Mouse (Mus musculus): ENCODE results near the gene Trim71. TPM values are rescaled to one million over a fixed set of nuclear protein-coding genes. Genes with fewer than 3 reads are reported as not detected.

Trim71 gene
- polyA plus RNA-seq, 1 experiment from 2014 or later = 3.7 TPM

DNA sequence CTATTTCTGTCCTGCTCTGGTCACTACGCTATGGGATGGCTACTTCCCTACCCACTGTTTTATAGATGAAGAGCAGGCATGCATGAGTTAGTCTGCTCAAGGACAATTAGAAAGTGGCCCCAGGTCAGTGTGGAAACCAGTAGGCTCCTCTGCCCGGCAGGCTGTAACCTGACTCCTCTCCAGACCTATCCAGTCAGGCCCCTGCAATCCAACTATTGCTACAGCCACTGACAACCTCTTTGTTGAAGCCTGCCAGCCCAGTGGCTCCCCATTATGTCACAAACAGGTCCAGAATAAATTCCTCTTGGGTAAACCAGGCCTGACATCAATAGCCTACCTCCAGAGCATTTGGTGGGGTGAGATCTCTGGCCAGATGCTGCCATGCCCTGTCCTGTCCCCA lies 27.5 kb downstream of the Trim71 start:
- ATAC-seq (ENCODE audit: insufficient number of reproducible peaks, low FRiP score, low TSS enrichment, low read depth) (peak; percentile 61; the same call in 1 of the 2 replicates), DNase-seq (ENCODE audit: low spot score) (peak; percentile 59)
- Histone ChIP-seq H3K27me3 (ENCODE audit: control insufficient read depth, insufficient read depth, low read length) (no peaks in the 10 kb centered on the region), H3K27ac (replicated peaks; ENCODE audit: low read depth, low read length) (no peak overlapping the region; the same call in 1 of the 2 replicates), H3K4me2 (ENCODE audit: low read depth, severe bottlenecking) (no peak overlapping the region), H3K9me3 (ENCODE audit: control insufficient read depth, low read length) (no peaks in the 10 kb centered on the region), H3K4me1 (ENCODE audit: control insufficient read depth, insufficient read depth, low read length) (peaks cover 43% of the 10 kb centered on the region), H3K4me3 (ENCODE audit: low read depth, low read length) (no peak overlapping the region), H3K36me3 (ENCODE audit: control insufficient read depth, insufficient read depth, low read length) (no peaks in the 10 kb centered on the region; the same call in 1 of the 2 replicates), H3K9ac (ENCODE audit: low read length) (no peak overlapping the region)
- WGBS = 8% methylated on average over 2 of the region's 2 CpGs

DNA sequence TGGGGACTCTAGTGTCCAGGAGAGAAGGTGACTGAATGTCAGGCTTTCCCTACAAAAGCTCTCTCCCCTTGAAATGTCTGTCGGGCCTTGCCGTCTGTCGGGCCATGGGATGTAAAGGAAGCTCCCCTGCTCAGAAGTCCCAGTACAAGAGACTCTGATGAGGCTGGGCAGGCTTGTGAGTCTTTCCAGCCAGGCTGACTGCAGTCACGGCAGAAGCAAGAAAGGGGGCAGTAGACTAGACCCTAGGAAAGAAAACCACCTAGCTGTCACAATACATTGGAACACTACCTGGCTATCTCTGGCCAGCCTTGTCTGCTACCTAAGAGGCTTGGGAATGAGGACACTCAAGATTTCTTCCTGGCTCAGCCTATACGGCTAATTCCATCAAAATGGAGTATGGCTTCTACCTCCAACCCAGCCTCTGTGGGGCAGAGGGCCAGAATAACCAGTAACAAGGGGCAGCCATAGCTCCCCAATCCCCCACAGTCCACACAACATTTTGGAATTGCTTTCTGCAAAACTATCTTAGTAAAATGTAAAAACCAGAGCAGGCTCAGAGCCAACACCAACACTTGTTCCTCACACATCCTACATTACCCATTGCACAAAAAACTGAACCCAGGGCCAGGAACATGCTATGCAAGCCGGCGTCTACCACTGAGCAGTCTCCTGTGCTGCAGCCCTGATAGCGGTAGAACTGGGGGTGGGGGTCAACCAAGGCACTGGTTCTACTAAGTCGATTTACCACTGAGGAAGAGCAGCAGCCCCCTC lies 29.2 kb downstream of the Trim71 start:
- Histone ChIP-seq H3K9ac (ENCODE audit: low read length) (no peak overlapping the region), H3K27ac (replicated peaks; ENCODE audit: low read depth, low read length) (no peak overlapping the region), H3K4me2 (ENCODE audit: low read depth, severe bottlenecking) (no peak overlapping the region), H3K36me3 (ENCODE audit: control insufficient read depth, insufficient read depth, low read length) (no peaks in the 10 kb centered on the region; the same call in 1 of the 2 replicates), H3K4me1 (ENCODE audit: control insufficient read depth, insufficient read depth, low read length) (peaks cover 48% of the 10 kb centered on the region), H3K4me3 (ENCODE audit: low read depth, low read length) (no peak overlapping the region), H3K9me3 (ENCODE audit: control insufficient read depth, low read length) (no peaks in the 10 kb centered on the region), H3K27me3 (ENCODE audit: control insufficient read depth, insufficient read depth, low read length) (no peaks in the 10 kb centered on the region)
- WGBS = 83% methylated on average over 9 of the region's 9 CpGs
- no peak for ATAC-seq (ENCODE audit: insufficient number of reproducible peaks, low FRiP score, low TSS enrichment, low read depth)
- no peak for DNase-seq (ENCODE audit: low spot score)

DNA sequence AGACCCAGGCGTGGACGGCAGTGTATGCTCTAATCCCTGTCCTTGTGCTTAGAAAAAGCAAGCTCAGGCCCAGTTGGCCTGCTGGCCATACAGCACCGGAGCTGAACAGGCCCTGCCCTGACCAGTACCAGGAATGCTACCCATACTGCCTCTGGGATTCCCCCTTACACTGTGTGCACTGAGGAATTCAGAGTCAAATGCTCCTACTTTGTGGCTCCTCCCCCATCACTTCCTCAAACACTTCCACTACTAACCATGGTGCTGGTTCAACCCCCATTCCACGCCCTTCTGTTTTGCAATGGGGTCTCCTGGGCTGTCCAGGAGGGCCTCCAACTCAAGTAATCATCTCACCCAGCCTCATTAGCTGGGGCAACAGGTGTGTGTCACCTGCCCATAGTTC lies 30.3 kb downstream of the Trim71 start:
- no peak overlapping the region for H3K4me2 ChIP-seq (ENCODE audit: low read depth, severe bottlenecking)
- no peak overlapping the region for H3K27ac ChIP-seq (replicated peaks; ENCODE audit: low read depth, low read length)
- H3K4me3 ChIP-seq (ENCODE audit: low read depth, low read length) = no peak overlapping the region
- no peaks in the 10 kb centered on the region; the same call in 1 of the 2 replicates for H3K36me3 ChIP-seq (ENCODE audit: control insufficient read depth, insufficient read depth, low read length)
- peaks cover 43% of the 10 kb centered on the region for H3K4me1 ChIP-seq (ENCODE audit: control insufficient read depth, insufficient read depth, low read length)
- H3K27me3 ChIP-seq (ENCODE audit: control insufficient read depth, insufficient read depth, low read length) = no peaks in the 10 kb centered on the region
- no peak for ATAC-seq (ENCODE audit: insufficient number of reproducible peaks, low FRiP score, low TSS enrichment, low read depth)
- H3K9ac ChIP-seq (ENCODE audit: low read length) = no peak overlapping the region
- 71% methylated on average over 4 of the region's 4 CpGs for WGBS
- DNase-seq (ENCODE audit: low spot score) = no peak
- H3K9me3 ChIP-seq (ENCODE audit: control insufficient read depth, low read length) = no peaks in the 10 kb centered on the region

DNA sequence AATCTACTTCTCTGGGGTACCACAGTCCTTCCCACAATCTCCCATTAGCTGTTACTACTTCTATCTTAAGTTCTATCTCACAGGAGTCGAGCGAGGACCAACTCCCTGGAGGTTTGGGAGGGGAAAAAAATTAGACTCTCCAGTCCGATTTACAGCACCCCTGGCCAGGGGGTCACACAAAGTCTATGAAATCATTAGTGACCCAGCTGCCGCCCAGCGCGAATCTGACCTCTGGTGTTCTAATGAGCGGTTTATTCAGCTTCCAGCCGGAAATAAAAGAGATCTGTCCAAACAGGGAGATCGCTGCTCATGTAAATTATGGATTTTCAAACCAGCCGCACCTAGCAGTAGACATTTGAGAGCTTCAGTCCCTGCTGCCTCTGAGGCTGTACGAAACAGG lies 32.9 kb downstream of the Trim71 start:
- H3K27me3 ChIP-seq (ENCODE audit: control insufficient read depth, insufficient read depth, low read length) = no peaks in the 10 kb centered on the region
- H3K4me2 ChIP-seq (ENCODE audit: low read depth, severe bottlenecking) = no peak overlapping the region
- no peak overlapping the region for H3K4me3 ChIP-seq (ENCODE audit: low read depth, low read length)
- no peak overlapping the region for H3K9ac ChIP-seq (ENCODE audit: low read length)
- no peaks in the 10 kb centered on the region for H3K9me3 ChIP-seq (ENCODE audit: control insufficient read depth, low read length)
- no peak for DNase-seq (ENCODE audit: low spot score)
- H3K36me3 ChIP-seq (ENCODE audit: control insufficient read depth, insufficient read depth, low read length) = no peaks in the 10 kb centered on the region; the same call in 1 of the 2 replicates
- ATAC-seq (ENCODE audit: insufficient number of reproducible peaks, low FRiP score, low TSS enrichment, low read depth) = no peak
- no peak overlapping the region for H3K27ac ChIP-seq (replicated peaks; ENCODE audit: low read depth, low read length)
- H3K4me1 ChIP-seq (ENCODE audit: control insufficient read depth, insufficient read depth, low read length) = peaks cover 34% of the 10 kb centered on the region
- 12% methylated on average over 11 of the region's 11 CpGs for WGBS

DNA sequence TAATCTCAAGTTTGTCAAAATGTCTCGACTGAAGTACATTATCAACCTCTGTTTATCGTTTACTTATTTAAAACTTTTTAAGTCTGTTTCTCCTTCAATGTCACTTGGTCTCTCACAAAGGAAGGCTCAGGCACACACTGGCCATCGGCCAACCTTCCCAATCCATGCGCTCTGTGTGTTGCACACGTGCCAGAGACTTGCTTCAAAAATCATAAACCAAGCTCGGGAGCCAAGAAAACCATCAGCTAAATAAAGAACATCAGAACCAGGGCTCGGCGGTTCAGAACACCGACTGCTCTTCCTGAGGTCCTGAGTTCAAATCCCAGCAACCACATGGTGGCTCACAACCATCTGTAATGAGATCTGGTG lies 35.5 kb downstream of the Trim71 start:
- no peak for ATAC-seq (ENCODE audit: insufficient number of reproducible peaks, low FRiP score, low TSS enrichment, low read depth)
- Histone ChIP-seq H3K4me1 (ENCODE audit: control insufficient read depth, insufficient read depth, low read length) (peaks cover 38% of the 10 kb centered on the region), H3K27ac (replicated peaks; ENCODE audit: low read depth, low read length) (peak overlapping the region; percentile 1; the same call in 1 of the 2 replicates), H3K4me2 (ENCODE audit: low read depth, severe bottlenecking) (no peak overlapping the region), H3K36me3 (ENCODE audit: control insufficient read depth, insufficient read depth, low read length) (no peaks in the 10 kb centered on the region; the same call in 1 of the 2 replicates), H3K9me3 (ENCODE audit: control insufficient read depth, low read length) (no peaks in the 10 kb centered on the region), H3K27me3 (ENCODE audit: control insufficient read depth, insufficient read depth, low read length) (no peaks in the 10 kb centered on the region), H3K9ac (ENCODE audit: low read length) (no peak overlapping the region), H3K4me3 (ENCODE audit: low read depth, low read length) (no peak overlapping the region)
- 49% methylated on average over 9 of the region's 9 CpGs for WGBS
- DNase-seq (ENCODE audit: low spot score) = peak; percentile 31

DNA sequence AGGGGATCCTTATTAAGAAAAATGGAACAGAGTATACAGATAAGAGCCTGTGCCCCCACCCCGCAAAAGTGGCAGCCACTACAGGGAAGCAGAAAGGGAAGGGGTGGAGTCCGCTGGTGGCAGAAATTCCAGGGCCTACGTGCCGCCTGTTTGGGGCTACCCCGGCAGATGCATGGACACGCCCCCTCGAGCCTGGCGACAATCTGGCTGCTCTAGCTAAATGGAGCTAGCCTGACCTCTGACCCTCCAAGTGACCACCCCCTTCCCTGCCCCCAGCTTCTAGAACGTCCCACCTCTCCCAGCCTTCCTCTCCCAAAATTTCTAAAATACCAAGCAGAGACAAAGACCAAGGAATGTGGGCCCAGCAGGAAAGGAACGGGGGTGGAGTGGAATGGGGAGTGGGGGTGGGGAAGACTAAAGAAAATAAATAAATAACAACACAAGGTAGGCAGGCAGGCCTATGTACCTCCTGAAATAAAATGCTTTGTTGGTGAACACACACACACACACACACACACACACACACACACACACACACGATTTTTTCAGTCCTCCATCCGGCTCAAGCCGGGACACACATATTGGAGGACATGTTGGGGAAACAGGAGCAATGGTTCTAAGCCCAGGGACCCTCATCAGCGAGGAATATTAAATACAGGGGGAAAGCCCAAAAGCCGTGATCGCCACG lies 36.0 kb downstream of the Trim71 start:
- H3K27me3 ChIP-seq (ENCODE audit: control insufficient read depth, insufficient read depth, low read length) = no peaks in the 10 kb centered on the region
- H3K27ac ChIP-seq (replicated peaks; ENCODE audit: low read depth, low read length) = peak overlapping the region; percentile 1; the same call in 1 of the 2 replicates
- WGBS = 9% methylated on average over 17 of the region's 17 CpGs
- H3K4me3 ChIP-seq (ENCODE audit: low read depth, low read length) = no peak overlapping the region
- H3K36me3 ChIP-seq (ENCODE audit: control insufficient read depth, insufficient read depth, low read length) = no peaks in the 10 kb centered on the region; the same call in 1 of the 2 replicates
- ATAC-seq (ENCODE audit: insufficient number of reproducible peaks, low FRiP score, low TSS enrichment, low read depth) = peak; percentile 58; the same call in 1 of the 2 replicates
- H3K9me3 ChIP-seq (ENCODE audit: control insufficient read depth, low read length) = no peaks in the 10 kb centered on the region
- no peak overlapping the region for H3K9ac ChIP-seq (ENCODE audit: low read length)
- H3K4me1 ChIP-seq (ENCODE audit: control insufficient read depth, insufficient read depth, low read length) = peaks cover 37% of the 10 kb centered on the region
- peak overlapping the region; percentile 34 for H3K4me2 ChIP-seq (ENCODE audit: low read depth, severe bottlenecking)
- DNase-seq (ENCODE audit: low spot score) = peak; percentile 84

DNA sequence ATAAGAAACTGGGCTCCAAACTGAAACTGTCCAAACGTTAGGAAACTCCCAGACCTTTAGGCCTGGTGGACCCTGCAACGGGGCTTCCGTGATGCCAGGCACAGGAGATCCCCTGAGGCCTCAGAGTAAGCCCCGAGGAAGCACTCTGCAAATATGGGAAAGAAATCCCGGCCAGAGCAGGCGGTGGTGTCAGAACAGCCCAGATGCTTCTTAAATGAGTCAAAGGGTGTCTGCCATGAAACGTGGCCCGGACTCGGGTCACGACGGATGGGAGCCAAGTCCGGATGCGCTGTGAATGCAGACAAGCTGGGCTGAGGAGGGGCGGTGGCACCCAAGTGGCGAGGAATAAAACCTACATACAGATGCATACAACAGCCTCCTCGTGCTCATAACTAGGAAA lies 37.1 kb downstream of the Trim71 start:
- ATAC-seq (ENCODE audit: insufficient number of reproducible peaks, low FRiP score, low TSS enrichment, low read depth) = no peak
- peak; percentile 80 for DNase-seq (ENCODE audit: low spot score)
- Histone ChIP-seq H3K4me1 (ENCODE audit: control insufficient read depth, insufficient read depth, low read length) (peaks cover 37% of the 10 kb centered on the region), H3K27ac (replicated peaks; ENCODE audit: low read depth, low read length) (peak overlapping the region; percentile 60; the same call in 1 of the 2 replicates), H3K36me3 (ENCODE audit: control insufficient read depth, insufficient read depth, low read length) (no peaks in the 10 kb centered on the region; the same call in 1 of the 2 replicates), H3K9me3 (ENCODE audit: control insufficient read depth, low read length) (no peaks in the 10 kb centered on the region), H3K4me3 (ENCODE audit: low read depth, low read length) (no peak overlapping the region), H3K27me3 (ENCODE audit: control insufficient read depth, insufficient read depth, low read length) (no peaks in the 10 kb centered on the region), H3K4me2 (ENCODE audit: low read depth, severe bottlenecking) (peak overlapping the region; percentile 23), H3K9ac (ENCODE audit: low read length) (no peak overlapping the region; the same call in 1 of the 2 replicates)
- WGBS = 1% methylated on average over 16 of the region's 16 CpGs

DNA sequence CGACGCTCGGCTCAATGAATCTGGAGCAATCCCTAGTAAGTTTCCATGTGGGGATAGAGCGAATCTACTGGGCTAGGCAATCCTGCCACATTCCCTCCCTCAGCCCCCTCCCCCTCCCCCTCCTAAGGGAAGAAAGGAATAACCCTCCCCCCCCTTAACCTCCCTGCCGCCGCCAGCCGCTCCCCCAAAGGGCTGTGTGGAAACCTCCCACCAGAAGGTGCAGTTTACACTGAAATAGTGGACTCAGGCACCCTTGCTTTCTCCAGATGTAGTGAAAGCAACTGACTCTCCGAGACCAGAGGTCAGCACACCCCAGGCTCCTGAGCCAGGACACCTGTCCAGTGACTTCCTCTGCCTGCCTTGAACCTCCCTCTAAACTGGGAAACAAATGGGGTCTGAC lies 37.6 kb downstream of the Trim71 start:
- H3K4me3 ChIP-seq (ENCODE audit: low read depth, low read length) = no peak overlapping the region

More for the DNA sequence above, 37.6 kb downstream of the Trim71 start:
- H3K4me2 ChIP-seq (ENCODE audit: low read depth, severe bottlenecking) = peak overlapping the region; percentile 23
- H3K27ac ChIP-seq (replicated peaks; ENCODE audit: low read depth, low read length) = peak overlapping the region; percentile 60; the same call in 1 of the 2 replicates
- no peaks in the 10 kb centered on the region for H3K27me3 ChIP-seq (ENCODE audit: control insufficient read depth, insufficient read depth, low read length)
- peaks cover 32% of the 10 kb centered on the region for H3K4me1 ChIP-seq (ENCODE audit: control insufficient read depth, insufficient read depth, low read length)
- 3% methylated on average over 8 of the region's 8 CpGs for WGBS
- no peaks in the 10 kb centered on the region; the same call in 1 of the 2 replicates for H3K36me3 ChIP-seq (ENCODE audit: control insufficient read depth, insufficient read depth, low read length)
- ATAC-seq (ENCODE audit: insufficient number of reproducible peaks, low FRiP score, low TSS enrichment, low read depth) (no peak), DNase-seq (ENCODE audit: low spot score) (peak; percentile 56)
- H3K9ac ChIP-seq (ENCODE audit: low read length) = peak overlapping the region; percentile 30; the same call in 1 of the 2 replicates
- H3K9me3 ChIP-seq (ENCODE audit: control insufficient read depth, low read length) = no peaks in the 10 kb centered on the region
